Mouse (Mus musculus) heart, embryonic 10.5 days (tissue): ENCODE measurements around the gene Smg1. TPM values are rescaled to one million over a fixed set of nuclear protein-coding genes. Genes with fewer than 3 reads are reported as not detected.

Experiments
- DNase-seq: peaks from one replicate; pipeline ENCODE4 v3.0.0-alpha.2; 2017; ENCODE audit warnings: low spot score
- H3K27ac ChIP-seq: fragments of 300-500 bp; sonication (generic); 2 replicates; pipeline ENCODE4 v1.5.1; 2016; ENCODE audit warnings: mild to moderate bottlenecking
- H3K27me3 ChIP-seq: fragments of 300-500 bp; sonication (generic); 2 replicates; pipeline ENCODE4 v1.6.1; 2016; ENCODE audit warnings: mild to moderate bottlenecking; ENCODE audit not compliant: poor library complexity, insufficient read depth, severe bottlenecking
- H3K36me3 ChIP-seq: fragments of 300-500 bp; sonication (generic); 2 replicates; pipeline ENCODE4 v1.6.1; 2016; ENCODE audit warnings: mild to moderate bottlenecking, moderate library complexity
- H3K4me1 ChIP-seq: fragments of 300-500 bp; sonication (generic); 2 replicates; pipeline ENCODE4 v1.6.1; 2016; ENCODE audit warnings: mild to moderate bottlenecking
- H3K4me3 ChIP-seq: fragments of 300-500 bp; sonication (generic); 2 replicates; pipeline ENCODE4 v1.5.1; 2016; ENCODE audit warnings: mild to moderate bottlenecking, moderate library complexity
- H3K9me3 ChIP-seq: fragments of 300-500 bp; sonication (generic); 2 replicates; pipeline ENCODE4 v1.6.1; 2016; ENCODE audit warnings: mild to moderate bottlenecking, moderate library complexity
- WGBS: fragments of 180-500 bp; shearing (Covaris S2); methylation state at CpG from one replicate; pipeline ENCODE4 v1.1.7; 2016; 5-methylcytosine and 5-hydroxymethylcytosine counted together
- polyA plus RNA-seq: library from polyadenylated mRNA; unstranded; fragments of >200 nt; fragmentation: Nextera tagmentation; extraction: Ambion mirVana; gene quantifications from 2 replicates; pipeline ENCODE4 v1.2.1, GENCODE M21; 2016

Gene Smg1
- polyA plus RNA-seq, 1 experiment from 2014 or later: 12.4 TPM

- WGBS: 87% methylated on average over 7 of the region's 7 CpGs
- no peak overlapping the region for H3K27ac ChIP-seq
- H3K9me3 ChIP-seq: no peaks in the 10 kb centered on the region
Measured at GRCm38 (mm10) chr7:118259676-118260305, 16.3 kb upstream of the Smg1 start.

GRCm38 (mm10) chr7:118258451-118258850 is 15.0 kb upstream of the Smg1 start:
- Histone ChIP-seq H3K36me3 (no peaks in the 10 kb centered on the region), H3K27ac (no peak overlapping the region), H3K27me3 (no peaks in the 10 kb centered on the region), H3K4me3 (no peak overlapping the region), H3K4me1 (0 out of 2 replicates have a peak, but pooled peaks cover 4% of the 10 kb centered on the region), H3K9me3 (no peaks in the 10 kb centered on the region)
- no peak for DNase-seq

More at GRCm38 (mm10) chr7:118259676-118260305, 16.3 kb upstream of the Smg1 start:
- no peak overlapping the region for H3K4me3 ChIP-seq
- H3K36me3 ChIP-seq: no peaks in the 10 kb centered on the region
- no peak for DNase-seq
- H3K27me3 ChIP-seq: no peaks in the 10 kb centered on the region
- H3K4me1 ChIP-seq: 0 out of 2 replicates have a peak, but pooled peaks cover 4% of the 10 kb centered on the region

- Histone ChIP-seq H3K27me3 (no peaks in the 10 kb centered on the region), H3K4me1 (peaks cover 11% of the 10 kb centered on the region), H3K36me3 (no peaks in the 10 kb centered on the region), H3K27ac (no peak overlapping the region), H3K4me3 (no peak overlapping the region), H3K9me3 (no peaks in the 10 kb centered on the region)
- no peak for DNase-seq
- WGBS: 63% methylated on average over 6 of the region's 6 CpGs
Measured at GRCm38 (mm10) chr7:118256740-118257139, 13.3 kb upstream of the Smg1 start.

DNA sequence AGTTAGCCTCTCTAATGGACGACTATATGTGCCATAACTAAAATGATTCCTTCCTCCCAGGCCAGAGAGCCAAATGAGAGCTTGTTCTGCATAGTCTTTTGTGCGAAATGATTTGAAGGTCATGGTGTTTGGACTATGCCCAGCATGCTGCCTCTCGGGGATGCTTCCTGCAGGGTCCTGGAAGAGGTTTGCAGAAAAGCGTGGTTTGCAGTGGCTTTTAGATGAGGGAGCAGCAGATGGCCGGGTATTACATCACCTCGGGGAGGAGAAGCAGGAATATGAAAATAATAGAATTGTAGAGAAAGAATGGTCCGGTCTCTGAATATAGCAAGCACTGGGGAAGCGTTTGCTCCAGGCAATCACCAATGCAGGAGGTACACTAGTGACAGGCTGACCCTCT is 11.0 kb upstream of the Smg1 start:
- Histone ChIP-seq H3K9me3 (no peaks in the 10 kb centered on the region), H3K36me3 (no peaks in the 10 kb centered on the region), H3K27ac (no peak overlapping the region), H3K4me3 (no peak overlapping the region), H3K27me3 (no peaks in the 10 kb centered on the region), H3K4me1 (peaks cover 19% of the 10 kb centered on the region)
- DNase-seq: no peak
- WGBS: 74% methylated on average over 8 of the region's 8 CpGs

DNA sequence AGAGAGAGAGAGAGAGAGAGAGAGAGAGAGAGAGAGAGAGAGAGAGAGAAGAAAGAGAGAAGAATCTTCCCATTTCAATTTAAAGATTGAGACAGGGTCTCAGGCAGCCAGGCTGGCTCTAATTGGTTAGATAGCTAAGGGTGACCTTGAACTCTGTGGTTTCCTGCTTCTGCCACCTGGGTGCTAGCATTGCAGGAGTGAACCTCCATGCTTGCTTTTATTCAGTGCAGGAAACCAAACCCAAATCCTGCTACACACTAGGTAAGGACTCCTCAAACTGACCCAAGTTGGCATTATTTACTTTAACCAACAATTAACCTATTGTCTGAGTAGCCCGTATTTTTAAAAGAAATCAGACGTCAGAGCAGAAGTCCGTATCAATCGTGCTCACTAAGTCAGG is 10.5 kb upstream of the Smg1 start:
- H3K27me3 ChIP-seq: no peaks in the 10 kb centered on the region
- H3K36me3 ChIP-seq: no peaks in the 10 kb centered on the region
- WGBS: 77% methylated on average over 4 of the region's 4 CpGs
- peaks cover 19% of the 10 kb centered on the region for H3K4me1 ChIP-seq
- no peak overlapping the region for H3K27ac ChIP-seq
- H3K9me3 ChIP-seq: no peaks in the 10 kb centered on the region
- no peak for DNase-seq
- no peak overlapping the region for H3K4me3 ChIP-seq

DNA sequence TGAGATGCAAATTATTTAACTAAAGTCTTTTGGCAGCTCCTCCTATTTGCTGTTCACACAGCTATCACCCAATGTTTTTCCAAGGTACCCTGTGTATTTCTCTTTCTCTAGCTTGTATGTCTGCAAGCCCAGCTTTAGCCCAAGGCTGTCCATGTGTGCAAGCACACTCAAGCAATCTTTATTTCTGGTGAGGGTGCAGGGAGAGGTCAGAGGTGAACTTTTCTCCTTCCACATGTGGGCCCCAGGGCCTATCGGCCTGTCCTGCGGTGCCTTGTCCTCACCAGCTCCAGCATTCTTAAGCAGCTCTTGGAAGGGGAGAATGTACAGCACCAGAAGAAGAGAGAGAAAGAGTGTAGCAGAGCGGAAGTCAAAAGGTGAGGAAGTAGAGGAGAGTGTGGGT is 9.5 kb upstream of the Smg1 start:
- Histone ChIP-seq H3K4me1 (peaks cover 27% of the 10 kb centered on the region), H3K4me3 (no peak overlapping the region), H3K27ac (peak overlapping the region; percentile 81), H3K27me3 (no peaks in the 10 kb centered on the region), H3K9me3 (no peaks in the 10 kb centered on the region), H3K36me3 (no peaks in the 10 kb centered on the region)
- no peak for DNase-seq
- WGBS: 50% methylated on average over 3 of the region's 3 CpGs

DNA sequence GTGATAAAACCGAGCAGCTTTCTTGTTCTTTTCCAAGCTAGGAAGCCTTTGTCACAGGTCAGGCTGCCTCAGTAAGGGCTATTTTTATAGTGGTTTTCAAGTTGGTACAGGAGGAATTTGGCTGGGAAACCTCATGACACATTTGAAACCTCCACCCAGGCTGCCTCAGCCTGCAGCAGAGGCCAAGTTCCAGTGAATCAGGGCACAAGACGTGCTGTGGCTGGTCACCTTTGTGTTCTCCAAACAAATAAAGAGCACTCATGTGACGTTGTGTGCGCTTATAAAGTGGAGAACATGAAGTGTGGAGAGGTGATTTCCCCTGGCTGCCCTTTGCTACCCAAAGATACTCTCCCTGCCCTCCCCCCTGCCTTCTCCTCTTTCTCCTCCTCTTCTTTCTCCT is 8.9 kb upstream of the Smg1 start:
- DNase-seq: no peak
- Histone ChIP-seq H3K27me3 (no peaks in the 10 kb centered on the region), H3K4me3 (no peak overlapping the region), H3K36me3 (no peaks in the 10 kb centered on the region), H3K27ac (peak overlapping the region; percentile 81), H3K9me3 (no peaks in the 10 kb centered on the region), H3K4me1 (peaks cover 31% of the 10 kb centered on the region)
- 19% methylated on average over 4 of the region's 4 CpGs for WGBS

- Histone ChIP-seq H3K27me3 (no peaks in the 10 kb centered on the region), H3K36me3 (no peaks in the 10 kb centered on the region), H3K9me3 (no peaks in the 10 kb centered on the region), H3K4me1 (peaks cover 31% of the 10 kb centered on the region), H3K27ac (peak overlapping the region; percentile 44; the same call in 1 of the 2 replicates), H3K4me3 (no peak overlapping the region)
- no peak for DNase-seq
- 93% methylated on average over 2 of the region's 2 CpGs for WGBS
Measured at GRCm38 (mm10) chr7:118251392-118252170, 8.1 kb upstream of the Smg1 start.

DNA sequence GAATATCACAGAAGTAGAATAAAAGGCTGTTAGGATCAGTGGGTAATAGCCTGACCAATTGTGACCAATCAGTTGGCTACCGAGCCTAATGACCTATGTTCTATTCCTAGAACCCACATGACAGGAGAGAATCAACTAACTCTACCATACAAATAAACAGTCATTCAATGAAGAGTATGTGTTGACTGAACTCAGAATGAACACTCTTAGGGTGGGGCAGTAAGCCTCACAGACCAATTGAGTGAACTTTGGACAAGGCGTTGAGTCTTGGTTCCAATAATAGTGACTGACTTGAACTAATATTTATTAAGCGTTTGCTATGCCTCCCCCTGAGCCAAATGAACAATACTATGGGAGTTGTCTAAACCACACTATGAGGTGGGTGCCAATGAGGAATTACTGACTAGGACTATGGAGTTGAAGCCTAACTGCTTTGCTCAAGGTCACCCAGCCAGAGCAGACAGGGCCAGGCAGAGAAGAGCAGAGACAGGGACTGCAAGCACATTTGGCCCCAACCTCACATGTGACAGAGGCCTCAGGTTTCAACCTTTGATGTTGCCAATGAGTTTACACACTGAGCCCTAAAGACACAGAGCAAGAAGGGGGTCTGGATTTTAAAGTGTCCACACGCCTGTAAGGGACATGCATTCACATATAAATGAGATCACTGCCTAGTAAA is 7.2 kb upstream of the Smg1 start:
- no peaks in the 10 kb centered on the region for H3K36me3 ChIP-seq
- DNase-seq: no peak
- peaks cover 31% of the 10 kb centered on the region for H3K4me1 ChIP-seq
- no peak overlapping the region for H3K27ac ChIP-seq
- H3K9me3 ChIP-seq: no peaks in the 10 kb centered on the region
- no peak overlapping the region for H3K4me3 ChIP-seq
- WGBS: 82% methylated on average over 4 of the region's 4 CpGs
- no peaks in the 10 kb centered on the region for H3K27me3 ChIP-seq

DNA sequence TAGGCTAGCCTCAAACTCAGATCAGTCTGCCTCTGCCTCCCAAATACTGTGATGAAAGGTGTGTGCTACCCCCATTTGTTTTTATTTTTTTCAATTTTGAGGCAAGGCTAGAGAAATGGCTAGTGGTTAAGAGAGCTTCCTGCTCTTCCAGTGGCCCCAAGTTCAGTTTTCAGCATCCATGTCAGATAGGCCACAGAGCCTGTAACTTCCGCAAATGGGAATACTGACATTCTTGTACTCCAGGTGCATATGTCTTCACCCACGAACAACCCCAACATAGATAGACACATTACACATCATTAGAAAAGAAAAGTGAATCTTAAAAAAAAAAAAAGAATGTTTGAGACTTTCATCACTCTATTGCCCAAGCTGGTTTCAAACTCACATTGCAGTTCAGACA is 6.1 kb upstream of the Smg1 start:
- Histone ChIP-seq H3K27me3 (no peaks in the 10 kb centered on the region), H3K9me3 (no peaks in the 10 kb centered on the region), H3K4me3 (no peak overlapping the region), H3K4me1 (peaks cover 31% of the 10 kb centered on the region), H3K27ac (no peak overlapping the region), H3K36me3 (no peaks in the 10 kb centered on the region)
- no peak for DNase-seq
- WGBS: 87% methylated on average over 2 of the region's 2 CpGs

DNA sequence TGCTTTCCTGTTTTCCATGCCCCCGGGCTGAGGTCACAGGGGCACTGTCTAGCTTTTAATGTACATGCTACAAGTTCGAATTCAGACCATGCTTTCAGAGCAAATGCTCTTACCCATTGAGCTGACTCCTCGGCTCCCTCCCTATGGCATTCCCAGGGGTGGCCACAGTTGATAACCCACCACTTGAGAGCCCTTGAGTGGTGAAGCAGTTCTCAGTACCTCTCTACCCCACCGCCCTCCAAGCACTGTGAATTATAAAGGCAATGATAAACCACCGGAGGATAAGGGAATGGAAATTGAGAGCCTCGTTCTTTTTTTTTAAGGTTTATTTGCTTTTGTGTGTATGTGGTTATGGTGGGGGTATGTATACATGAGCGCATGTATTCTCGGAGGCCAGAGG is 4.6 kb upstream of the Smg1 start:
- no peaks in the 10 kb centered on the region for H3K27me3 ChIP-seq
- WGBS: 63% methylated on average over 8 of the region's 8 CpGs
- DNase-seq: no peak
- peaks cover 31% of the 10 kb centered on the region for H3K4me1 ChIP-seq
- H3K9me3 ChIP-seq: no peaks in the 10 kb centered on the region
- no peaks in the 10 kb centered on the region for H3K36me3 ChIP-seq
- no peak overlapping the region for H3K27ac ChIP-seq
- H3K4me3 ChIP-seq: no peak overlapping the region

DNA sequence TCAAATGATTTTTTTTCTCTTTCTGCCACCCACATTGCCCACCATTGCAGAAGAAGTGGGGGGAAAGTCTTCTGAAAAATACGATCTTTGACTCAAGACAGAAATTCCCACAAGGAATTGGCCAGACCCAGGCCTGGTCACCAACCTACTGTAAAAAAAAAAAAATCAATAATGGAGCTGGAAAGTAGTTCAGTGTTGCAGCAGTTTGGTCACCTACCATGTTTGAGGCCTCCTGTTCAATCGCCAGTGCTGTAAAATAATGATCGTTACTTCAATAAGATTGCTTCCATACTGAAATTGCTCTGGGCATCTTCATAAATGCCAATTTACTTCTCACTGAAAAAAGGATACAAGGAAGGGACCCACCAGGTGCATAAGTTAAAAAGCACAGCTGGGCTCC is 1.8 kb upstream of the Smg1 start:
- H3K4me3 ChIP-seq: no peak overlapping the region
- DNase-seq: no peak
- no peaks in the 10 kb centered on the region for H3K36me3 ChIP-seq
- H3K4me1 ChIP-seq: peaks cover 15% of the 10 kb centered on the region; the same call in 1 of the 2 replicates
- no peak overlapping the region for H3K27ac ChIP-seq
- no peaks in the 10 kb centered on the region for H3K27me3 ChIP-seq
- no peaks in the 10 kb centered on the region for H3K9me3 ChIP-seq
- 93% methylated on average over 3 of the region's 3 CpGs for WGBS

GRCm38 (mm10) chr7:118242911-118243412 is 508 bp downstream of the Smg1 start:
- H3K27ac ChIP-seq: peak overlapping the region; percentile 96
- H3K9me3 ChIP-seq: no peaks in the 10 kb centered on the region
- H3K36me3 ChIP-seq: no peaks in the 10 kb centered on the region
- under 1% methylated on average over 50 of the region's 50 CpGs for WGBS
- DNase-seq: peak; percentile 82
- H3K4me3 ChIP-seq: peak overlapping the region; percentile 92
- 0 out of 2 replicates have a peak, but pooled peaks cover 6% of the 10 kb centered on the region for H3K4me1 ChIP-seq
- no peaks in the 10 kb centered on the region for H3K27me3 ChIP-seq
